Mouse (Mus musculus) kidney, postnatal 36 days (tissue): ENCODE measurements around the gene Gpr15.

Source experiments
- DNase-seq, 2 experiments: peaks; one replicate each; pipeline ENCODE4 v3.0.0; 2021 to 2022; ENCODE audit warnings: mixed read lengths in 2 of 2

Gene Gpr15

GRCm38 (mm10) chr16:58670643-58671042 is 48.2 kb downstream of the Gpr15 start:
- peak in 1 of 2 experiments; percentile 52 for DNase-seq

GRCm38 (mm10) chr16:58669917-58670630 is 48.8 kb downstream of the Gpr15 start, which contains the start of gene Cpox:
Gene Cpox, plus strand, starts transcription at chr16:58670292.
- DNase-seq: peak; percentile 81 to 88

GRCm38 (mm10) chr16:58669264-58669663 is 49.6 kb downstream of the Gpr15 start:
- no peak for DNase-seq

- DNase-seq: no peak
Measured at GRCm38 (mm10) chr16:58668586-58668985, 50.3 kb downstream of the Gpr15 start.
